Mouse (Mus musculus): ENCODE data around the gene Pou5f1.
A peak's percentile ranks its signal among the peaks of the same experiment; 100 is the strongest.
"Not testable (repeated sequence)": the region's sequence is repeated elsewhere in the genome, so short reads cannot be mapped to it uniquely, and the experiment has no call there.

Gene Pou5f1

DNA sequence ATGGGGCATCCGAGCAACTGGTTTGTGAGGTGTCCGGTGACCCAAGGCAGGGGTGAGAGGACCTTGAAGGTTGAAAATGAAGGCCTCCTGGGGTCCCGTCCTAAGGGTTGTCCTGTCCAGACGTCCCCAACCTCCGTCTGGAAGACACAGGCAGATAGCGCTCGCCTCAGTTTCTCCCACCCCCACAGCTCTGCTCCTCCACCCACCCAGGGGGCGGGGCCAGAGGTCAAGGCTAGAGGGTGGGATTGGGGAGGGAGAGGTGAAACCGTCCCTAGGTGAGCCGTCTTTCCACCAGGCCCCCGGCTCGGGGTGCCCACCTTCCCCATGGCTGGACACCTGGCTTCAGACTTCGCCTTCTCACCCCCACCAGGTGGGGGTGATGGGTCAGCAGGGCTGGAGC, at the start of gene Pou5f1:
Gene Pou5f1 (plus strand): TSS at position 243 of the 400 bp plus-strand sequence.
- DNase-seq (ENCODE audit: low spot score) = no peak

DNA sequence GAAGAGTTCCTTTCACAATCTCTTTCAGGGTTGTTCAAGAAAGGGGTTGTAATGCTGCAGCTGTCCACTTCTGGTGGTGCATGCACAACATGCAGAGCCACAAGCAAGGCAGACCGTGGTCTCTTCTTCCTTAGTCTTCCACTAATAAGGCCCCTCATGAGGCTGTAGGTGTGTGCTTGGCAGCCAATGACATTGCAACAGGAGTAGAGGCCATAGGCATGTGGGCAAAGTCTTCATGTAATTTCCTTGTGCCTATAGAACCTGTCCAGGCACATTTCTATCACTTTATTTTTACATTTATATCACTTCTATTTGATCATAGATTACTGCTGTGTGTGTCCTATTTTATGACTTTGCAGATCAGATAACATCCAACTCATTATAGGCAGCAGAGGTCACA, 47.6 kb upstream of the Pou5f1 start:
- not testable (repeated sequence) for DNase-seq (ENCODE audit: low spot score)

DNA sequence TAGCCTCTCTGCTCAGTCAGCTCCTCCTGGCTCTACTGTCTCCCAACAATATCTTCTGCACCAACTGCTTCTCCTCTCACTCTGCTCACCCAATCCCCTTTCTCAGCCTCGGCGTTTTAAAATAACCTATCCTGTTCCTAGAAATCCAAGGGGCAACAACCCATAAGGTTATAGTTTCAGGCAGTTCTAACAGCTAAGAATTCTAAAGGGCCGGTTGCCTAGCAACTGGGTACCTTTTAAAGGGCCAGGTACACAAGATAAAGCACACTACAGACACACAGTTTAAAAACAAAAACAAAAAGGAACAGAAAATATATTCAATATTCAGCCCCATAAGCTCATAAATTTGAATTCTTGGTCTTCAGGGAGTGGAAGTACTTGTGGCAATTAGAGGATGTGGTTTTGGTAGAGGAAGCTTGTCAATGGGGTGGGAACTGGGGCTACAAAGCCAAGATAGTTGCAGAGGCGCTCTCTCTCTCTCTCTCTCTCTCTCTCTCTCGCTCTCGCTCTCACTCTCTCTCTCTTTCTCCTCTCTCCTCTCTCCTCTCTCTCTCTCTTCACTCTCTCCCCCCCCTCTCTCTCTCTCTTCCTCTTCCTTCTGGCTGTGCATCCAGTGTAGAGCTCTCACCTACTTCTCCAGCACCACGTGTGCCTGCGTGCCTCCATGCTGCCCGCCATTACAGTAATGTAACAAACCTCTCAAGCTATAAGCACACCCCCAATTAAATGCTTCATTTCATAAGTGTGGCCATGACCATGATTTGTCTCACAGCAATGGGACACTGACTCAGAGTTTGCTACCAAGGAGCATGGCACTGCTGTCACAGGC, 45.1 kb upstream of the Pou5f1 start:
- DNase-seq (ENCODE audit: low spot score) = not testable (repeated sequence)

DNA sequence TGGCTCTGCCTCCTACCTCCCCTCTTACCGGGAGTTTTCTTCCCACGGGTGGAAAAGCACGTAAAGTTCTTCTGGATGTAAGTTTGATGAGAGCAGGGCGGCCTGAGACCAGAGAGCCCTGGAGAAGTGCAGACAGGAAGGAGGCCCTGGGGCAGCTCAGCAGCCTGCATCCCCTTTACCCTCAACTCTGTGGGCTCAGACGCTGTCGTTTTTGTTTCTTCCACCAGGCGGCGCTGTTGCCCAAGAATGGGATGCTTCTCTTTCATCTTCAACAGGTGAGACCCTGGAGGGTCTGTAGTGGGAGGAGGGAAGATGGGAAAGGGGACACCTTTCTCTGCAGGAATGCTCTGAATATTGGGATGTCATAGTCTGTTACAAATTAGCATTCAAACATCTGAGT, 40.2 kb upstream of the Pou5f1 start:
- not testable (repeated sequence) for DNase-seq (ENCODE audit: low spot score)

DNA sequence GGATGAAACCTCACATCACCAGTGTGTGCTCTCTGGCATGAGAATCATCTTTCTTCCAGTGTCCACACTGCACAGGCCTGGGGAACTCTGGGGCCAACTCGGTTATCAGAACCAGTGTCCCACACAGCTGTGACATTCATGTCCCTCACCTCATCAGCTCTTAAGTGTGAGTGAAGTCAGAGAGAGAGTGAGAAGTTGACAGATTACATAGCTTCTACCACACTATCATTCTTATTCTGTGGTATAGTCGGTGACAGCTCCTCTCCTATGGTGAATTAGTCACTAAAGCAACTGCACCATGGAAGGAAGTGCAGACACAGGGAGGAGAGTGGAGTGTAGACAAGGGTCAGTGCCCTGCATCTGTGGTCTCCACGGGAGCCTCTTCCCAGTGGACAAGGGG, 36.9 kb upstream of the Pou5f1 start:
- DNase-seq (ENCODE audit: low spot score) = not testable (repeated sequence)

DNA sequence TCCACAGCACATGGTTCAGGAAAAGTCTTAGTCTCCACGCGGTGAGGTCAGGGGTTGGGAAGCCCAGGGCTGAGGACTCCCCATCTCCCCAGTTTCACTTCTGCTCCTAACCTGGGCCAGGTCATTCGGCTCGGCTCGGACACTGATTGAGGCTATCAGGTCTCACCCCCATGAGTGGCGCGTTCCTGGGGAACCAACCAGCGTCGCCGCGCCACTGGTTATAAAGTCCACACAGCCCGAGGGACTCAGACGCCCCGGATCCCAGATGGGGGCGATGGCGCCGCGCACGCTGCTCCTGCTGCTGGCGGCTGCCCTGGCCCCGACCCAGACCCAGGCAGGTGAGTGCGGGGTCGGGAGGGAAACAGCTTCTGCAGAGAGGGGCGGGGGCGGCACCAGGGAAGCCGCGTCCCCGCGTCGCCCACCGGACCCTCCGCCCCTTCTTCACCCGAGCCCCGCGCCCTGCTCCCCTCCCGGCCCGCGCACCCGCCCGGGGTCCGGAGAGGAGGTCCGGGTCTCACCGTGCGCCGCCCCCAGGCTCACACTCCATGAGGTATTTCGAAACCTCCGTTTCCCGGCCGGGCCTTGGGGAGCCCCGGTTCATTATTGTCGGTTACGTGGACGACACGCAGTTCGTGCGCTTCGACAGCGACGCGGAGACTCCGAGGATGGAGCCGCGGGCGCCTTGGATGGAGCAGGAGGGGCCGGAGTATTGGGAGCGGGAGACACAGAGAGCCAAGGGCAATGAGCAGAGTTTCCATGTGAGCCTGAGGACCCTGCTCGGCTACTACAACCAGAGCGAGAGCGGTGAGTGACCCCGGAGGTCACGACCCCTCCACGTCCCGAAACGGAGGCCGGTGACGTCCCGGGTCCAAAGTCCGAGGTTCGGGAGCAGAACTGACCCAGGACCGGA, 35.7 kb upstream of the Pou5f1 start, which contains the start of gene H2-Q10:
Gene H2-Q10 (plus strand): TSS at position 248 of the 910 bp plus-strand sequence.
- DNase-seq (ENCODE audit: low spot score) = no peak

DNA sequence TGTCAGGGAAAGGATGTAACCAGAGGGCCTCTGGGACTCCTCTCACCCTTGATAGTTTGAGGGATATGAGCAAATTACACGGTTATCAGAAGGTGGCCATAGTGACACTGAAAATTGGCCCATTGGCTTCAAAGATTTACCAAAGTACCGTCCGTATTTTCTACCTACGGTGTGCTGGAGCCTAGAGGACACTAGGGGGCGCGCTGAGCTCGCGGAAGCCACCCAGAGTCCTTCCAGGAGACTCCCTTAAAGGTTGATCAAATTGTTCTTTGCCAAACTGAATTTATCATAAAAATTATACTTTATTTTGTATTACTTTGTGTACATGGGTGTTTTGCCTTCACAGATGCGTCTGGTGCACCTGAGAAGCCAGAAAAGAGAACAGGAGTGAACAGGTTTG, 21.8 kb upstream of the Pou5f1 start:
- DNase-seq (ENCODE audit: low spot score) = peak; percentile 19

DNA sequence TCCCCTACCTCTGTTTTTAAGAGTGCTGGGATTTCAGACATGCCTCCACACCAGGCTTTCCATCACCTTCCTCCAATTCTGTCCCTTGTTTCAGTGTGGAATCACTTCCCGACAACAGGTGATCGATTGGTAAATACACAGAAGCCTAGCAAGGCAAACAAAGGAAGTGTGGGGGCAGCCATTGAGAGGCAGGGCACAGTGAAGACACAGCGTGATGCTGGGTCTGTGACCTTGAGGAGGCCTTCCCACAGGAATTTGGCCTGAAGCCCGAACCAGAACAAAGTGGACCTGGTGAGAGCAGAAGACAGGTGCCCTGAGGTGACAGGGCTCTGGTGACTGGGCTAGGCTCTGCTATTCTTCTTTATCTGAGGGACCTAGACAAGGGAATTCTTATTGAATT, 20.1 kb upstream of the Pou5f1 start:
- no peak for DNase-seq (ENCODE audit: low spot score)

DNA sequence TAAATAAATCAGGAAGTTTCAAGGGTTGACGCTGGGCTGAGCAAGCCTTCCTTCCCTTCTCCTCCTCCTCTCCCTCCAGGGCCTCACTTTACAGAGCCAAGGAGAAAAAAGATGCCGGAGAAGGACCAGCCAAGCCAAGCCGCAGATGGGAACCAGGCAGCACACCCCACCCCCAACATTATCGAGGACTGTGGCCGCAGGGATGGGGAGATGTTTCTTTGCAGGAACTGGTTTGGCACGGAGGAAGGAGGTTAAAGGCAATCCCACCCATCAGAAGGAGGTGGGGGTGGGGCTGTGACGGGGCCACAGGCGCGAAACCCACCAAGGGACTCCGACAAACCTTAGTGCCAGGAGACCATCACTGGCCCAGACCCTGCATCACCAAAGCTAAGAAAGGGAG, 19.1 kb upstream of the Pou5f1 start:
- DNase-seq (ENCODE audit: low spot score) = no peak

DNA sequence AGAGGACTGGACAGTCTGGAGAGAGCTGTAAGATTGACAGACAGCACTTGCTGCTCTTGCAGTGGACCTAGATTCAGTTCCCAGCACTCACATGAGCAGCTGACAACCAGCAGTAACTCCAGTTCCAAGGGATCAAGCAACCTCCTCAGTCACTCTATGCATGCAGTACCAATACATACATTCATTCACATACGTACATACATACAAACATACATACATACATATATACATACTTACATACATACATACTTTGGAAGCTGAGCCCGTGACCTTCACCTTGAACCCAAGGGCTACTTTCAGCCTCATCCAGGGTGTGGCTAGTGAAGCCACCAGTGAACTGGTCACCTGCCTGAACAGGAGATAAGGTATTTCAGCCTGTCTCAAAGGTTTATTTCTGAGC, 17.8 kb upstream of the Pou5f1 start:
- DNase-seq (ENCODE audit: low spot score) = no peak

DNA sequence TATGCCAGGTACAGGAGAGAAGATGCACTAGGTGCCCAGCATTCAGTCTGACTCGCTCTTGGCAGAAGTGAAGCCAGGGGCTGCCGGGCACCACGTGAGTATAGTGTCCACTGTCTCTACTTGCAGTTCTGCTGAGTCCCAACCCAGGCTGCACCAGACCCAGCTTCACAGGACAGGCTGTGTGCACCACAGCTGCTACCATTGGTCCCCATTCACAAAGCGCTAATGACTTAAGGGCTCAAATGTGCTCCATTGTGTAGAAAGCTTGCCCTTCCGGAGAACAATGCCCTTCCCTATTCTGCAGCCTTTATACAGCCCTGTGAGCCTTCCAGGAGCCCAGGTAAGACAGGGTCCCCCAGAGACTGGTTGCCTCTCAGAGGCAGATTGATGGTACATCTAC, 15.5 kb upstream of the Pou5f1 start:
- no peak for DNase-seq (ENCODE audit: low spot score)

DNA sequence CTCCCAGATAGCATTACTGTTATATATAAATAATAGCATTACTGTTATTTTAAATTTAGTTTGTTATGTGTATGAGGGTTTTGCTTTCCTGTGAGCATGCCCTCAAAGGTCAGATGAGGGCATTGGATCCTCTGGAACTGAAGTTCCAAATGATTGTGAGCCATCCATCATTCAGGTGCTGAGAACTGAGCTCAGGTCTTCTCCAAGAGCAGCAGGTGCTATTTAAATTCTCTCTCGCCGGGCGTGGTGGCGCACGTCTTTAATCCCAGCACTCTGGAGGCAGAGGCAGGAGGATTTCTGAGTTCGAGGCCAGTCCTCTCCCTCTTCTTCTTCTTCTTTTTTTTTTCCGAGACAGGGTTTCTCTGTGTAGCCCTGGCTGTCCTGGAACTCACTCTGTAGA, 8.7 kb upstream of the Pou5f1 start:
- DNase-seq (ENCODE audit: low spot score) = no peak

DNA sequence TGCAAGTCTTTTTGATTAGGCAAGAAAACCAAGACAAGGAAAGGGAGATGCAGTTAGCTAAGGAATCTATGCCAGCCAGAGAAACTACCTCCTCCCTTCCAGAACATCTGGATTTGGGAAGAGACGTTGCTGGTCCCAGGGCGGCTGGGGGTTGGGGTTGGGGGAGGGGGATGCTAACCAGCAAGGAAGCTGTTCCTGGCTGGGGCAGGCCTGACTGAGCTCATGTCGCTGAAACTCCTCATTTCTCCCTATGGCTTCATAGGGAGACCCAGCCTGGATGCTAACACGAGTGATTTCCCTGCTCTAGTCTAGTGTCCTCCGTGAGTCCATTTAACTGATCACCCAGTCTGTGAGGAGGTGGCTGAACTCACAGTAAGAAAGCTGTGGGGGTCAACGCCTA, 3.6 kb upstream of the Pou5f1 start:
- DNase-seq (ENCODE audit: low spot score) = no peak

DNA sequence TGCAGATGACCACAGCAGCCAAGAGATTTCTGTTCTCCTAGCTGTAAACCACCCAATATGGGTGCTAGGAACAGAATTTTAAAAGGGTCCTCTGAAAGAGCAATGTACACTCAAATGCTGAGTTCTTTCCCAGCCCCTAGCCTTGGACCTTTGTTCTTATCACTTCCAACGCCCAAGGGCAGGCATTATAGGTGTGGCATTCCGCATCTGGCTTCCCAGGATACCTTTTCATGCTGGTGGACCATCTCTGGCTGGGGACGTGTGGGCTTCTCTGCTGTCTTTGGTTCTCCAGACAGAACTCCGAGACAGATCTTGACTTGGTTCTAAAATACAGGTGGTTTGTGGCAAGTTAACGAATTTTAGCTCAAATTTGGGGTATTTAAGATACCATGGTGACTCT, 3.1 kb upstream of the Pou5f1 start:
- DNase-seq (ENCODE audit: low spot score) = no peak

DNA sequence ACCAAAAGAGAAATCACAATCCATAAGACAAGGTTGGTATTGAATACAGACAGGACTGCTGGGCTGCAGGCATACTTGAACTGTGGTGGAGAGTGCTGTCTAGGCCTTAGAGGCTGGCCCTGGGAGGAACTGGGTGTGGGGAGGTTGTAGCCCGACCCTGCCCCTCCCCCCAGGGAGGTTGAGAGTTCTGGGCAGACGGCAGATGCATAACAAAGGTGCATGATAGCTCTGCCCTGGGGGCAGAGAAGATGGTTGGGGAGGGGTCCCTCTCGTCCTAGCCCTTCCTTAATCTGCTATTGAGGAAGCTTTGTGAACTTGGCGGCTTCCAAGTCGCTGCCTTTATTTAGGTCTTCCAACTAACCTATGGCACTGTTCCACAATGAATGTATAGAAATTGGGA, 2.0 kb upstream of the Pou5f1 start:
- no peak for DNase-seq (ENCODE audit: low spot score)

DNA sequence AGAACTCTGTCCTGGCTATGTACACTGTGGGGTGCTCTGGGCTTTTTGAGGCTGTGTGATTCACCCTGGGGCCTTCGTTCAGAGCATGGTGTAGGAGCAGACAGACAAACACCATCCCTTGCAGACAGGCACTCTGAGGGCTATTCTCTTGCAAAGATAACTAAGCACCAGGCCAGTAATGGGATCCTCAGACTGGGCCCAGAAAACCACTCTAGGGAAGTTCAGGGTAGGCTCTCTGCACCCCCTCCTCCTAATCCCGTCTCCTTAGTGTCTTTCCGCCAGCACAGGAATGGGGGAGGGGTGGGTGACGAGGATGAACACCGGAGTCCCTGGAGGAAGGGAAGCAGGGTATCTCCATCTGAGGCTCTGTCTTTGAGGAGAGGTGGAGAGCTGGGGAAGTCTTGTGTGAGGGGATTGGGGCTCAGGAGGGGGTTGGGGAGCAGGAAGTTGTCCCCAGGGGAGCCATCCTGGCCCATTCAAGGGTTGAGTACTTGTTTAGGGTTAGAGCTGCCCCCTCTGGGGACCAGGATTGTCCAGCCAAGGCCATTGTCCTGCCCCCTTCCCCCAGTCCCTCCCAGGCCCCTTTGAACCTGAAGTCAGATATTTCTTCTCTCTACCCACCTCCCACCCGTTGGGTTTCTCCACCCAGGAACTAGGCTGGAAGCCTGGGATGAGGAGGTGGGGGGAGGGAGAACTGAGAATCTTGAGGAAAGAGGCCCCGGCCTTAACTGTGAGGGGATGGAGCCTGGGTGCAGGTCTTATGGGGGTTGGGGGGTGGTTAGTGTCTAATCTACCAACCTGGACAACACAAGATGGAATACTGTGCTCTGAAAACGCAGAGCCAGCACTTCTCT, 963 bp upstream of the Pou5f1 start:
- no peak for DNase-seq (ENCODE audit: low spot score)

DNA sequence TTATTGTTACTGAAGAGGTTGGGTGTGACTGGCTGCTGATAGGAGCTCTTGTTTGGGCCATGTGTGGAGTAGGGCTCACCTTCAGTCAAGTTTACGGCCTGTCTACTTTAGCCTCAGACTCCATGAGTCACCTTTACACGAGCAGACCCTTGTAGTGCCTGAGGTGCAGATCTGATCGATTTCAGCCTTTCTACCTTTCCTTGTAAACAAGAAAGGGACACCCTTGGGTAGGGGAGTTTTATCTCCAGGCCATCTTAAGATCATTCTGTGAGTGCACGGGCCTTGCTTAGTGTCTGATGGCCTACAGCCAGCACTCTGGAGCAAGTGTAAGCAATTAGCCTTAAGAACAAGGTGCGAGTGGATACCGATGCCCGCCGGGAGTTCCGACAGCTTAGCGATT, 1.1 kb downstream of the Pou5f1 start:
- no peak for DNase-seq (ENCODE audit: low spot score)

DNA sequence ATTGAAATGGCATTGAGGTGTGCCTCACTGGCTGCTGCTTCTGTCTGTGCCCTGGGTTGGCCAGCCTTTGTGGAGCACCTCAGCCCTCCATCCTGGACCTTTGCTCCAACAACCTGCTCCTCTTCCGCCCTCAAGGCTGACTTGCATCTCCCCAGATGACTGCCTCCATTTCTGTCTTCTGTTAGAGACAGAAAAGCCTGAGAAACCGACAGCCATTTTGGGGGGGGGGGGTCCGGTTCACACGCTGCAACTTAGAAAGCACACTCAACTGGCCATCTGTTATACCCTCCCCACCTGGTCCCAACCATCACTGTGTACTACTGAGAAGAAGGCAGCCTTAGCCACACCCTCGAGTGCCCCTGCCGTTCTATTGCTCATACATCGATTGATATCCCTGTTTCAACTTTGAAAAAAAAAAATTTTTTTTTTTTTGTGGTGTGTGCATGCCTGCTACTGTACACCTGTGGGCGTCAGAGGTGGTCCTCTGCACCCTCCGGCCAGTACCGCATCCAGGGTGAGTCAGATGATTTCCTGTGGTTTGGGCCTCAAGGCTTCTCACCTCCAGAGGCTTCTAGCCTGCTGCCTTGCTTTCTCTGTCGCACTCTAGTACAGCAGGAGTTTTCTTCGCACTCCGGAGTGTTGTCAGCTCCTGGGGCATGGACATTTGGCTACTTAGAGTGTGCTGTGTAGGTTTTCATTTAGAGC, 1.9 kb downstream of the Pou5f1 start:
- no peak for DNase-seq (ENCODE audit: low spot score)

DNA sequence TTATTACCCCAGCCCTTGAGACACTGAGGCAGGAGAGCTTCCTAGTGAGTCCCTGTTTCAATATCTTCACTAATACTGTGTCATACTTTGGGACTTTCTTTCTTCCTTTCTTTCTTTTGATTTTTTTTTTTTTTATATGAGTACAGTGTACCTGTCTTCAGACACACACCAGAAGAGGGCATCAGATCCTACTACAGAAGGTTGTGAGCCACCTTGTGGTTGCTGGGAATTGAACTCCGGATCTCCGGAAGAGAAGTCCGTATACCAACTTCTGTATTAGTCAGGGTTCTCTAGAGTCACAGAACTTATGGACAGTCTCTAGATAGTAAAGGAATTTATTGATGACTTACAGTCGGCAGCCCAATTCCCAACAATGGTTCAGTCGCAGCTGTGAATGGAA, 2.5 kb downstream of the Pou5f1 start:
- not testable (repeated sequence) for DNase-seq (ENCODE audit: low spot score)

DNA sequence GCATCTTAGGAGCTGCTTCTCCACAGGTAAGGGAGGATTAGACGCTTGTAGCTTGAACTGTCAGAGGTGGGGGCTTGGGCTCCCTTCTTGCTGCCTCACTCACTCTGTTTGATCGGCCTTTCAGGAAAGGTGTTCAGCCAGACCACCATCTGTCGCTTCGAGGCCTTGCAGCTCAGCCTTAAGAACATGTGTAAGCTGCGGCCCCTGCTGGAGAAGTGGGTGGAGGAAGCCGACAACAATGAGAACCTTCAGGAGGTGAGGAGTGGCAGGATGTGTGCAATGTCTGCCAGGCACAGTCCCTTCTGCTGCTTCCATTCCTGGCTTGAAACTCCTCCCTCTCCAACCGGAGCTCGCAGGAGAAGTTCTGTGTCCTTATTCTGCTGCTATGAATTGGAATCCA, 3.5 kb downstream of the Pou5f1 start:
- DNase-seq (ENCODE audit: low spot score) = no peak

DNA sequence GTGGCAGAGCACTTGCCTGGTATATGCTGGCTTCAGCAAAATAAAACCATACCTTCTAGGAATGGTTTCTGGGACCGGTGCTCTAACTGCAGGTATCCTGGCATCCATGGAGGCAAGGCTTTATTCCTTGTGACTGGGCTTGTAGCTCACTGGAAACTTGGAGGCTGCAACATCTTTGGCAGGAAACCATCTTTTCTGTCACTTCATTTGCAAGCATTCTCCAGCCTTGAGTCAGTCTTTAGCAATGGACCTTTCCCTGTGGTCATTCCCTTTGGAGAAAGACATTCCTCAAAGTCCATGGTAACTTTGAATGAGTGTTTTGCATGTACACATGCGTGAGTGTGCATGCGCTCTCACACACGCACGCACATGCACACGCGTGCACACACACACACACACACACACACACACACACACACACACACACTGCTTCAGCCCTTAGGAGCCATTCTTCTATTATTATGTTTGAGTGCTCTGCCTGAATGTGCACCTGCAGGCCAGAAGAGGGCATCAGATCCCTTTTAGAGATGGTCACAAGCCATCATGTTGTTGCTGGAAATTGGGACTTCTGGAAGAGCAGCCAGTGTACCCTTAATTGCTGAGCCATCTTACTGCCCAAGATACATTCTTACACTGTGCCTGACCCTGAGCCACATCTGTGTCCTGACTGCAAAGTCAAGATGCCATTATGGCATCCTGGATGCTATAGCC, 7.3 kb downstream of the Pou5f1 start:
- DNase-seq (ENCODE audit: low spot score) = no peak
